Mouse (Mus musculus) kidney, embryonic 14.5 days (tissue): ENCODE data around the gene Abl1. TPM values are rescaled to one million over a fixed set of nuclear protein-coding genes. Genes with fewer than 3 reads are reported as not detected.

Experiments used
- ATAC-seq: fragments of 200-750 bp; cut with Nextera tagmentation; 2 replicates; pipeline ENCODE4 v1.8.0; 2017; ENCODE audit warnings: moderate number of reproducible peaks, mild to moderate bottlenecking, moderate TSS enrichment, moderate library complexity; ENCODE audit not compliant: low FRiP score, low TSS enrichment
- H3K27ac ChIP-seq: fragments of 300-500 bp; sonication (generic); 2 replicates; pipeline ENCODE4 v1.5.1; 2014; ENCODE audit warnings: low read depth, mild to moderate bottlenecking, low read length, moderate library complexity, mixed read lengths
- H3K27me3 ChIP-seq: fragments of 300-500 bp; sonication (generic); 2 replicates; pipeline ENCODE4 v1.6.1; 2014; ENCODE audit warnings: mild to moderate bottlenecking, low read length; ENCODE audit not compliant: control insufficient read depth, insufficient read depth
- H3K36me3 ChIP-seq: fragments of 300-500 bp; sonication (generic); 2 replicates; pipeline ENCODE4 v1.6.1; 2014; ENCODE audit warnings: low read length, mixed read lengths; ENCODE audit not compliant: control insufficient read depth, insufficient read depth
- H3K4me1 ChIP-seq: fragments of 300-500 bp; sonication (generic); 2 replicates; pipeline ENCODE4 v1.6.1; 2014; ENCODE audit warnings: low read length, mixed read lengths; ENCODE audit not compliant: control insufficient read depth, insufficient read depth
- H3K4me2 ChIP-seq: fragments of 300-500 bp; sonication (generic); replicated peaks from 2 replicates; pipeline ENCODE4 v1.6.1; 2014; ENCODE audit warnings: low read depth, mild to moderate bottlenecking, low read length
- H3K4me3 ChIP-seq: fragments of 300-500 bp; sonication (generic); 2 replicates; pipeline ENCODE4 v1.5.1; 2014; ENCODE audit warnings: mild to moderate bottlenecking, low read length
- H3K9ac ChIP-seq: fragments of 300-500 bp; sonication (generic); 2 replicates; pipeline ENCODE4 v1.6.1; 2014; ENCODE audit warnings: low read depth, mild to moderate bottlenecking, low read length, moderate library complexity
- H3K9me3 ChIP-seq: fragments of 300-500 bp; sonication (generic); 2 replicates; pipeline ENCODE4 v1.6.1; 2016; ENCODE audit warnings: low read length; ENCODE audit not compliant: control insufficient read depth
- WGBS: fragments of 180-500 bp; shearing (Covaris S2); extraction: QIAGEN DNeasy Blood & Tissue Kit; methylation state at CpG from one replicate; pipeline ENCODE4 v1.1.7; 2014; 5-methylcytosine and 5-hydroxymethylcytosine counted together
- polyA plus RNA-seq: library from polyadenylated mRNA; unstranded; fragments of >200 nt; fragmentation: Nextera tagmentation; extraction: Ambion mirVana; gene quantifications from 2 replicates; pipeline ENCODE4 v1.2.1, GENCODE M21; 2014

Gene Abl1
- polyA plus RNA-seq, 1 experiment from 2014 or later, result 54.6 TPM

DNA sequence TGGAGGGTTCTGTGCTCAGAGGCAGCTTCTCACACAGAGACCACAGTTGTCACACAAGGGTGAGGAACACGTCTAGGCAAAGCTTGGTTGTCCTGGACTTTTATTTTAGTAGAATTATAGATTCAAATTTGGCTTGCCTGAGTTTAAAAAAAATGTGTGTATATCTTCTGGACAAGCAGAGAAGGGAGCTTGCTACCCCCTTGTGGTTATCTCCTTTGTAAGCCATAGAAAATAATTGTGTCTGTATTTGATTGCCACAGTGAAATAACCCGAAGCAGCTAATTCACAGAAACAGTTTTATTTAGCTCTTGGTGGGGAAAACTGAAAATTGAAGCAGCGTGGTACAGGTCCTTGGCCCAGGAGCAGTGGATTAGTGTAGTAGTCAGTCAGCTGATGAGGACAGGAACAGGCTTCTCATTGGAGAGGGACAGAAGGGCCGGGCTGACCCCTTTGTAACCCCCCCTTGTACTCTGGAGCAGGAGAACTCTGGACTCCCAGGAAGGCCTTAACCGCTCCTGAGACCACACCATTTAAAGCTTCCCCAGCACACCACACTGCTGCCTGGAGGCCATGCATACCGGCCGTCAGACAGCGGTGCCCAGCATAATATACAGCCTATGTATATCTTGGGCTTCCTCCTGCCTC, 94.9 kb downstream of the Abl1 start:
- Histone ChIP-seq H3K4me2 (no peak overlapping the region), H3K27ac (no peak overlapping the region), H3K4me1 (no peaks in the 10 kb centered on the region), H3K36me3 (peaks cover 94% of the 10 kb centered on the region), H3K27me3 (no peaks in the 10 kb centered on the region), H3K4me3 (no peak overlapping the region), H3K9ac (no peak overlapping the region), H3K9me3 (no peaks in the 10 kb centered on the region)
- WGBS, result 61% methylated on average over 8 of the region's 8 CpGs
- no peak for ATAC-seq

DNA sequence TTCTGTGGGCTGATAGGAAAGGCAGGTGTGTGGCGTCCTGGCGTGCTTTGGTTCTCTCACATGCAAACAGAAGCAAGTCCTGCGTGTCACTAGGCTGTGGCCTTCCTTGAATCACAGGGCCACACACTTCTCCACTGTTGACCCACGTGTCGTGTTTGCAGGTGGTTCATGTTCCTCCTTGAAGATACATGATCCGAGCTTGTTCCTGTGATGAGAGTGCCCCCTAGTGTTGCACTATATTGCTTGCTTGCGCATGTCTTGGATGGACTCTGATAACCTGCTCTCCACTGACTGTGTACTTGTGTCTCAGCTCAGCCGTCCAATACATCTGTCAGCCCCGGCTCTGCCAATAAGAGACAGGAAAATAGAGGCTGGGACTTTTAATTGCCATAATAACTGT, 96.9 kb downstream of the Abl1 start:
- Histone ChIP-seq H3K27ac (no peak overlapping the region), H3K36me3 (peaks cover 94% of the 10 kb centered on the region), H3K9me3 (no peaks in the 10 kb centered on the region), H3K4me2 (no peak overlapping the region), H3K27me3 (no peaks in the 10 kb centered on the region), H3K9ac (no peak overlapping the region), H3K4me3 (no peak overlapping the region), H3K4me1 (no peaks in the 10 kb centered on the region)
- ATAC-seq, result no peak; the same call in 1 of the 2 replicates
- 35% methylated on average over 9 of the region's 9 CpGs for WGBS

GRCm38 (mm10) chr2:31787029-31787428, 98.9 kb downstream of the Abl1 start:
- Histone ChIP-seq H3K27me3 (no peaks in the 10 kb centered on the region), H3K9ac (no peak overlapping the region), H3K9me3 (no peaks in the 10 kb centered on the region), H3K4me1 (no peaks in the 10 kb centered on the region), H3K4me2 (no peak overlapping the region), H3K36me3 (peaks cover 94% of the 10 kb centered on the region), H3K4me3 (no peak overlapping the region), H3K27ac (no peak overlapping the region)
- WGBS, result 22% methylated on average over 7 of the region's 7 CpGs
- no peak for ATAC-seq

GRCm38 (mm10) chr2:31788227-31788626, 100.1 kb downstream of the Abl1 start:
- H3K4me3 ChIP-seq, result no peak overlapping the region
- H3K9ac ChIP-seq, result no peak overlapping the region
- no peaks in the 10 kb centered on the region for H3K4me1 ChIP-seq
- peaks cover 94% of the 10 kb centered on the region for H3K36me3 ChIP-seq
- no peak for ATAC-seq
- H3K9me3 ChIP-seq, result no peaks in the 10 kb centered on the region
- WGBS, result 76% methylated on average over 3 of the region's 3 CpGs
- H3K27me3 ChIP-seq, result no peaks in the 10 kb centered on the region
- H3K4me2 ChIP-seq, result no peak overlapping the region
- H3K27ac ChIP-seq, result no peak overlapping the region

DNA sequence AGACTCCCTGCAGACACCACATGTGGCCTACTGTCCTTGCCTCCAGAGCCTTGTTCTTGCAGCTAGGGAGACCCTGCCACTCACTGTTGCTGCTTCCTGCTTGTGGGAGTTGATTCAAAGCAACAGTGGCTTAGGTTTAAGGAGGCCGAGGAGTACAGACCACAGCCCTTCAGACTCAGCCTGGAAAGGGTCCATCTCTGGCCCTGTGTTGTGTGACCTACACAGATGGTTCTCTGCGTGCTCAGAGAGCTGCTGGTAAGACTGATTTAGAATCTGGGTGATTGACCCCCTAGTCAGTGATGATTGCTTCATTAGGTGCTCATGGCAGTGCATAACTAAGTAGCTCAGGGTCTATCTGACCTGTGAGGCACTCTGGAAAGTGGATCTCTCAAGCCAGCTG, 101.0 kb downstream of the Abl1 start:
- ATAC-seq, result no peak
- Histone ChIP-seq H3K27ac (no peak overlapping the region), H3K9ac (no peak overlapping the region), H3K36me3 (peaks cover 92% of the 10 kb centered on the region), H3K4me1 (no peaks in the 10 kb centered on the region), H3K9me3 (no peaks in the 10 kb centered on the region), H3K27me3 (no peaks in the 10 kb centered on the region), H3K4me2 (no peak overlapping the region), H3K4me3 (no peak overlapping the region)
- 77% methylated on average over 2 of the region's 2 CpGs for WGBS

DNA sequence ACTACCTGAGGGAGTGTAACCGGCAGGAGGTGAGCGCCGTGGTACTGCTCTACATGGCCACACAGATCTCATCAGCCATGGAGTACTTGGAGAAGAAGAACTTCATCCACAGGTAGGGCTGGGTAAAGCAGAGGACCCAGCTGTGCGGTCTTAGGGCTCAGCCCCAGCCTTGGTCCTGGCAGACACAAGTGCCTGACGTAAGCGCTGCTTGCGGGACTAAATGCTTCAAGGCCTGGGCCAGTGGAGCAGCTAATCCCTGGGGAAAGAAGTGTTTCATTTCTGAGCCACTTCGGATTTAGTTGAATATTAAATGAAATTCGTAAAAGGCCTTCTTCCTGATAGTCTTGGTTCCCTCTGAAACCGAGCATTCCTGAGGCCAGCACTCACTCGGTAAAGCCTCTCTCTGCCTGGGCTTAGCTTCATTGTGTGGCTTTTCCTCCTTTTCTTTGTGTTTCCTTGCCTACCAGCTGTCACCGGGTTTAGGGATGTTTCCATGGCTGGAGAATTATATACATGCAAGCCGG, 102.6 kb downstream of the Abl1 start:
- WGBS, result 84% methylated on average over 13 of the region's 13 CpGs
- Histone ChIP-seq H3K27me3 (no peaks in the 10 kb centered on the region), H3K36me3 (peaks cover 90% of the 10 kb centered on the region), H3K27ac (0 out of 2 replicates have a peak overlapping the region, but pooled peaks have one; percentile 11), H3K9me3 (no peaks in the 10 kb centered on the region), H3K4me1 (no peaks in the 10 kb centered on the region), H3K4me3 (no peak overlapping the region), H3K9ac (no peak overlapping the region), H3K4me2 (no peak overlapping the region)
- ATAC-seq, result no peak

DNA sequence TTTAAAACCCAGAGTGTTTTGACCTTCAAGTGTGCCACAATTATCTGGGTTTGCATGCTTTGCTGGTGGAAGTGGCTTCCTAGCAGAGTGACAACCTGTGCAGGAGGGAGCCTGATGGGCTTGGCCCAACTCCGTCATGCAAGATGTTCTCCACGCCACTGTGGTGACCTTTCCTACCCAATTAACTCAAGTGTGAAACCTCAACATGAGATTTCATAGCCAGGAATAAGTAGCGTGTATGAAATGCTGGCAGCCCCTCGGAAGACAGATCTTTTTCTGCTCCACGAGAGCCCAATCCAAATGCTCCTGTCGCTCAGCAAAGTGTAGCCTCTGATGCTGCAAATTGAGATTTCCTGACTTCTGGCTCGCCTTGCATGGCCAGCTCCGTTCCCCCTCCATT, 103.1 kb downstream of the Abl1 start:
- H3K27me3 ChIP-seq, result no peaks in the 10 kb centered on the region
- H3K4me3 ChIP-seq, result no peak overlapping the region
- H3K9me3 ChIP-seq, result no peaks in the 10 kb centered on the region
- WGBS, result 85% methylated on average over 8 of the region's 8 CpGs
- no peak overlapping the region for H3K27ac ChIP-seq
- no peak overlapping the region for H3K9ac ChIP-seq
- no peak for ATAC-seq
- H3K36me3 ChIP-seq, result peaks cover 90% of the 10 kb centered on the region
- no peak overlapping the region for H3K4me2 ChIP-seq
- H3K4me1 ChIP-seq, result no peaks in the 10 kb centered on the region

DNA sequence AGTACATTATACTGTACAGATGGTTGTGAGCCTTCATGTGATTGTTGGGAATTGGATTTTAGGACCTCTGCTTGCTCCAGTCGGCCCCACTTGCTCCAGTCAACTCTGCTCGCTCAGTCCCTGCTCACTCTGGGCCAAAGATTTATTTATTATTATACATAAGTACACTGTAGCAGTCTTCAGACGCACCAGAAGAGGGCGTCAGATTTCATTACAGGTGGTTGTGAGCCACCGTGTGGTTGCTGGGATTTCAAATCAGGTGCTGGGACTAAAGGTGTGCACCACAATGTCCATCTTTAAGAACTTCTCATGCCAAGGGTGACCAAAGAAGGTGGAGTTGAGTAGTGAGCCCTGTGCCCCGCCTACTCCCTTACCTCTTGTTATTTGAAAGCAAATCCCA, 104.4 kb downstream of the Abl1 start:
- Histone ChIP-seq H3K36me3 (peaks cover 92% of the 10 kb centered on the region), H3K27ac (no peak overlapping the region), H3K27me3 (no peaks in the 10 kb centered on the region), H3K4me2 (no peak overlapping the region), H3K4me1 (no peaks in the 10 kb centered on the region), H3K9ac (no peak overlapping the region), H3K4me3 (no peak overlapping the region), H3K9me3 (no peaks in the 10 kb centered on the region)
- no peak for ATAC-seq
- 78% methylated on average over 6 of the region's 6 CpGs for WGBS

DNA sequence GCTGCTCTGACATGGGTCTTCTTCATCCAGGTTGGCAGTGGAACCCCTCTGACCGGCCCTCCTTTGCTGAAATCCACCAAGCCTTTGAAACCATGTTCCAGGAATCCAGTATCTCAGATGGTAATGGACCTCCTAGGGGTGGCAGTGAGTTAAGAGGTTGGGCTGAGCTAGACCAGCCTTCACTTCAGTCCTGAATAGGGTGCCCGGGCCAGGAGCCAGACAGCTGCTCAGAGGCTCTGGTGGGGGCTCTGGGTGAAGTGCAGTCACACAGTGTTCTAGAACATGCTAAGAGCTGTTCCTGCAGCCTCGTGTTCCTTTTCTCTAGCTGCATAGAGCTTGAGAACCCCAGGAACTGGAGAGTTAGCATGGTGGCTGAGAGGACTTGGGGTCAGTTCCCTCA, 108.8 kb downstream of the Abl1 start:
- H3K27ac ChIP-seq, result no peak overlapping the region
- H3K27me3 ChIP-seq, result no peaks in the 10 kb centered on the region
- H3K36me3 ChIP-seq, result peaks cover 94% of the 10 kb centered on the region
- no peak for ATAC-seq
- no peaks in the 10 kb centered on the region for H3K4me1 ChIP-seq
- WGBS, result 93% methylated on average over 3 of the region's 3 CpGs
- H3K4me2 ChIP-seq, result no peak overlapping the region
- no peak overlapping the region for H3K9ac ChIP-seq
- no peaks in the 10 kb centered on the region for H3K9me3 ChIP-seq
- H3K4me3 ChIP-seq, result no peak overlapping the region
